Mouse (Mus musculus) heart, postnatal 0 days (tissue): ENCODE measurements around the gene Nol11. TPM values are rescaled to one million over a fixed set of nuclear protein-coding genes. Genes with fewer than 3 reads are reported as not detected.

Experiments
- ATAC-seq: fragments of 200-750 bp; cut with Nextera tagmentation; 2 replicates; pipeline ENCODE4 v1.8.0; 2017; ENCODE audit warnings: low read depth, moderate number of reproducible peaks, moderate library complexity; ENCODE audit not compliant: insufficient read depth
- DNase-seq: peaks from one replicate; pipeline ENCODE4 v3.0.0-alpha.2; 2016; ENCODE audit warnings: low spot score
- H3K27ac ChIP-seq: fragments of 300-500 bp; sonication (generic); 2 replicates; pipeline ENCODE4 v1.5.1; 2014; ENCODE audit warnings: low read depth, mild to moderate bottlenecking
- H3K27me3 ChIP-seq: fragments of 300-500 bp; sonication (generic); 2 replicates; pipeline ENCODE4 v1.6.1; 2014; ENCODE audit warnings: low read length, mixed read lengths; ENCODE audit not compliant: control insufficient read depth, insufficient read depth
- H3K36me3 ChIP-seq: fragments of 300-500 bp; sonication (generic); replicated peaks from 2 replicates; pipeline ENCODE4 v1.6.1; 2014; ENCODE audit warnings: low read length, mixed read lengths; ENCODE audit not compliant: control insufficient read depth, insufficient read depth
- H3K4me1 ChIP-seq: fragments of 300-500 bp; sonication (generic); 2 replicates; pipeline ENCODE4 v1.6.1; 2014; ENCODE audit warnings: antibody characterized with exemption; ENCODE audit not compliant: control insufficient read depth, insufficient read depth
- H3K4me2 ChIP-seq: fragments of 300-500 bp; sonication (generic); 2 replicates; pipeline ENCODE4 v1.6.1; 2014; ENCODE audit warnings: low read depth, mild to moderate bottlenecking, low read length, moderate library complexity
- H3K4me3 ChIP-seq: fragments of 300-500 bp; sonication (generic); 2 replicates; pipeline ENCODE4 v1.5.1; 2014; ENCODE audit warnings: low read depth, low read length
- H3K9ac ChIP-seq: fragments of 300-500 bp; sonication (generic); replicated peaks from 2 replicates; pipeline ENCODE4 v1.6.1; 2014; ENCODE audit warnings: low read depth, low read length, mixed read lengths
- H3K9me3 ChIP-seq: fragments of 300-500 bp; sonication (generic); replicated peaks from 2 replicates; pipeline ENCODE4 v1.6.1; 2016; ENCODE audit warnings: low read length; ENCODE audit not compliant: control insufficient read depth
- CTCF ChIP-seq: IDR thresholded peaks from 2 replicates; pipeline ENCODE4 v1.5.1; 2016; ENCODE audit warnings: antibody characterized with exemption, control low read depth, low read depth
- EP300 ChIP-seq: IDR thresholded peaks from 2 replicates; pipeline ENCODE4 v1.6.1; 2016; ENCODE audit warnings: antibody characterized with exemption, low read depth
- WGBS: fragments of 180-500 bp; shearing (Covaris S2); extraction: QIAGEN DNeasy Blood & Tissue Kit; methylation state at CpG from one replicate; pipeline ENCODE4 v1.1.7; 2014; 5-methylcytosine and 5-hydroxymethylcytosine counted together
- polyA plus RNA-seq: library from polyadenylated mRNA; unstranded; fragments of >200 nt; fragmentation: Nextera tagmentation; extraction: Ambion mirVana; gene quantifications from 2 replicates; pipeline ENCODE4 v1.2.1, GENCODE M21; 2015
- total RNA-seq: library from RNA; depleted of rRNA; stranded (reverse); fragments of >200 nt; gene quantifications from 2 replicates; pipeline ENCODE4 v1.2.3, GENCODE M21; 2014; ENCODE audit warnings: low replicate concordance

The Nol11 gene
- total and polyA plus RNA-seq, 2 experiments from 2014 or later: 27.4 to 53.5 TPM

GRCm38 (mm10) chr11:107222531-107223168 lies 33.5 kb upstream of the Nol11 start:
- 33% methylated on average over 12 of the region's 12 CpGs for WGBS
- Histone ChIP-seq H3K27me3 (no peaks in the 10 kb centered on the region), H3K4me2 (no peak overlapping the region), H3K4me1 (peaks cover 20% of the 10 kb centered on the region), H3K4me3 (no peak overlapping the region), H3K9me3 (no peaks in the 10 kb centered on the region), H3K9ac (0 out of 2 replicates have a peak overlapping the region, but pooled peaks have one; percentile 19), H3K36me3 (no peaks in the 10 kb centered on the region; the same call in 1 of the 2 replicates), H3K27ac (peak overlapping the region; percentile 33)
- no peak for TF ChIP-seq CTCF
- TF ChIP-seq EP300: no peak
- no peak for DNase-seq
- ATAC-seq: no peak

GRCm38 (mm10) chr11:107215111-107215510 lies 25.9 kb upstream of the Nol11 start:
- Histone ChIP-seq H3K9me3 (no peaks in the 10 kb centered on the region), H3K9ac (no peak overlapping the region), H3K4me2 (no peak overlapping the region), H3K27me3 (no peaks in the 10 kb centered on the region), H3K36me3 (peaks cover 37% of the 10 kb centered on the region), H3K4me3 (no peak overlapping the region), H3K27ac (no peak overlapping the region), H3K4me1 (no peaks in the 10 kb centered on the region)
- WGBS: 78% methylated on average over 9 of the region's 9 CpGs
- ATAC-seq: no peak
- no peak for DNase-seq
- no peak for TF ChIP-seq CTCF
- TF ChIP-seq EP300: no peak

DNA sequence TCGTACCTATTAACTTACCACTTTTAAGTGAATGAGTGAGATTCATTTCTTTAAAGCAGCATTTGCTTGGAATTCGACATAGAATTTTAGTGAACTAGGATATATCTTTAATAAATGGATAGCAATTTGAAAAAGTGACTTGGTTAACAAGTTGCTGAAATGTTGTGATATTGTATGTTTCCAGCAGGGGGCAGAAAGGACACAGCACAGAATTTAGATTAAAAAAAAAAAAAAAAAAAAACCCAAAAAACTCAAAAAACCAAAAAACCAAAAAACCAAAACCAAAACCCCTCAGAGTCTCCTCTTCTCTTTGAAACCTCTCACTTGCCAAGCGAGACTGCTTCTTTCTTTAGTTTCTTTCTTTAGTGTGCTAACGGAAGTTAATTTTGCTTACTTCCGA lies 24.6 kb upstream of the Nol11 start:
- DNase-seq: no peak
- Histone ChIP-seq H3K27ac (no peak overlapping the region), H3K27me3 (no peaks in the 10 kb centered on the region), H3K9ac (no peak overlapping the region), H3K9me3 (no peaks in the 10 kb centered on the region), H3K4me3 (no peak overlapping the region), H3K4me2 (no peak overlapping the region), H3K4me1 (no peaks in the 10 kb centered on the region), H3K36me3 (peaks cover 44% of the 10 kb centered on the region)
- TF ChIP-seq EP300: no peak
- peak; percentile 62 for TF ChIP-seq CTCF
- no peak for ATAC-seq
- WGBS: 73% methylated on average over 5 of the region's 5 CpGs

DNA sequence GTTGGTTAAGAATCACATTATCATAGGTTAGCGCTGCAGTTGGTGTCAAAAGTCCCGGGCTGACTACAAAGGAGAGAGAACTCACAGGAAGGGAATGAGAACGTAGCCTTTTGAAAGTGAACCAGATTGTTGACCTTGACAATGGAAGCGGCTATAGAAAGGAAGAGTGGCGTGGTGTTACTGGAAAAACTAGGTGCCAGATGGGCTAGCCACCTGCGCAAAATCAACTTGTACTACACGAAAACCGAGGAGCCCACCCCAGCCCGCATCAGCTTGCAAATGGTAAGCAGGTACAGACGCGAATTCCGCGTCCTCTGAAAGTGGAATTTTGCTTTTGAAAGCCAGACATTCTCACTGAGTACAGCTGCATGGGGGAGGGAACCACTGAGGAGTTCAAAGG lies 20.6 kb upstream of the Nol11 start:
- WGBS: 75% methylated on average over 13 of the region's 13 CpGs

DNA sequence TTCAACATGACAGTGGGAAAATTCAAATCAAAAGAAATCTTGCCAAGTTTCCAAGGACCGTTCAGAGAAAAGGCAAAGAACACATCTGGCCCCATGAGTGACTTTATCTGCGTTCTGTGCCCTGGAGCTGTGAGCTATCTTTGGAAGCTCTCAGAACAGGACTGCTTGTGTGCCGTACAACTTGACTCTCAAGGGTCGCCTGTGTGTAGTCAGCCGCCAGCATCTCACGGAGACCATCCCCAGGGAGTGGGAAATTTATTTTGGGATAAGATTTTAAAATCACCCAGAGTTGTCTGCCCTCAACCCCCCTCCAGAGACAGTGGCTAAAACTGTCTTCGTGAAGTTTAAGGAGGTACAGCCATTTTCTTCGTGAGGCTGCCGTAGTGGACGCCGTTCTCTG lies 12.6 kb upstream of the Nol11 start:
- Histone ChIP-seq H3K9me3 (no peaks in the 10 kb centered on the region), H3K27ac (peak overlapping the region; percentile 87), H3K27me3 (no peaks in the 10 kb centered on the region), H3K36me3 (no peaks in the 10 kb centered on the region), H3K4me3 (peak overlapping the region; percentile 47), H3K4me1 (peaks cover 6% of the 10 kb centered on the region; the same call in 1 of the 2 replicates), H3K9ac (peak overlapping the region; percentile 57), H3K4me2 (peak overlapping the region; percentile 62)
- 23% methylated on average over 11 of the region's 11 CpGs for WGBS
- TF ChIP-seq EP300 (no peak), CTCF (no peak)
- peak; percentile 84 for ATAC-seq
- DNase-seq: peak; percentile 29

More for the DNA sequence above, 20.6 kb upstream of the Nol11 start:
- DNase-seq (no peak), ATAC-seq (no peak)
- Histone ChIP-seq H3K4me1 (no peaks in the 10 kb centered on the region), H3K4me3 (no peak overlapping the region), H3K4me2 (no peak overlapping the region), H3K36me3 (peaks cover 25% of the 10 kb centered on the region; the same call in 1 of the 2 replicates), H3K27ac (no peak overlapping the region), H3K9ac (no peak overlapping the region), H3K27me3 (no peaks in the 10 kb centered on the region), H3K9me3 (no peaks in the 10 kb centered on the region)
- TF ChIP-seq CTCF (no peak), EP300 (no peak)

GRCm38 (mm10) chr11:107199281-107199680 lies 10.1 kb upstream of the Nol11 start:
- ATAC-seq (no peak), DNase-seq (no peak)
- no peak overlapping the region for H3K9ac ChIP-seq
- no peak overlapping the region for H3K4me3 ChIP-seq
- no peak for TF ChIP-seq EP300
- TF ChIP-seq CTCF: no peak
- H3K27ac ChIP-seq: no peak overlapping the region
- WGBS: 78% methylated on average over 5 of the region's 5 CpGs
- no peaks in the 10 kb centered on the region for H3K9me3 ChIP-seq
- H3K4me1 ChIP-seq: peaks cover 6% of the 10 kb centered on the region; the same call in 1 of the 2 replicates
- H3K4me2 ChIP-seq: no peak overlapping the region
- H3K27me3 ChIP-seq: no peaks in the 10 kb centered on the region
- H3K36me3 ChIP-seq: no peaks in the 10 kb centered on the region
